Mouse (Mus musculus): Measurements from ENCODE around the gene Atp1b1.

DNA sequence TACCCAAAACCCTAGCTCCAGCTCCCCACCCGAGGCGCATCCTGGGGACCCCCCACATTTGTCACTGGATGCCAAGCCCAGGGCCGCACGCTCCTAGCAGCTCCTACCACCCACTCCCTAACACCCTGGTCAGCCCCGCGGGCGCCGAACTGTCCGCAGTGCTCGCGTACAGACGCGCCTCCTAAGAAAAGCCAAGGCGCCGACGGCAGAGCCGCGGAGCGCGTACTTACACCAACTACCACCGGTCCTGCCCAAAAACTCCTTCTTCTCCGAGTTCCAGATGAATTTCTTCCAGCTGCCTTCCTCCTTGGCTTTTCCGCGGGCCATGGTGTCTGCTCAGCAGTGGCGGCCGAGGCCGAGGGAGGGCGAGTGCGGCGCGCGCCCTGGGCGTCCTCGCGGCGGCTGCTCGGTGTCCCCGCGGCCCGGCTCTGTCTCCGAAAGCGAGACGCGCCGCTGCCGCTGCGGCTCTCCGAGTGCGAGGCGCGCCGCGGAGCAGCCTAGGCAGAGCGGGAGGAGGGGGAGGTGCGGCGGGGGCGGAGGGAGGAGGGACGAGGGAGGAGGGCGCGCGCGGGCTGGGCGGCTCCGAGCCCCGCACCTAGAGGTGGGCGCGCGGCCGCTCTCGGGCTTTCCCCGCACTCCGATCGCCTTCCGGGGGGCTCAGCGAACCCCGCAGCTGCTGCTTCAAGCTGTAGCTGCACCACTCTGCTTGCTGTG is 467 bp downstream of the Atp1b1 start:
- no peak for TF ChIP-seq CTCF (IDR thresholded peaks at IDR 0.05; ENCODE audit: low read depth, low read length)
- TF ChIP-seq EP300 (IDR thresholded peaks at IDR 0.05; ENCODE audit: insufficient read depth, low read depth, low read length), result no peak
- TF ChIP-seq POLR2A (IDR thresholded peaks at IDR 0.05; ENCODE audit: insufficient read depth, low read length), result no peak

Measured in ES-Bruce4 (cell line).